Mouse (Mus musculus) kidney, embryonic 14.5 days (tissue): Measurements from ENCODE around the gene Dbp. TPM values are rescaled to one million over a fixed set of nuclear protein-coding genes. Genes with fewer than 3 reads are reported as not detected.

Experiments used
- ATAC-seq: fragments of 200-750 bp; cut with Nextera tagmentation; 2 replicates; pipeline ENCODE4 v1.8.0; 2017; ENCODE audit warnings: moderate number of reproducible peaks, mild to moderate bottlenecking, moderate TSS enrichment, moderate library complexity; ENCODE audit not compliant: low FRiP score, low TSS enrichment
- H3K27ac ChIP-seq: fragments of 300-500 bp; sonication (generic); 2 replicates; pipeline ENCODE4 v1.5.1; 2014; ENCODE audit warnings: low read depth, mild to moderate bottlenecking, low read length, moderate library complexity, mixed read lengths
- H3K27me3 ChIP-seq: fragments of 300-500 bp; sonication (generic); 2 replicates; pipeline ENCODE4 v1.6.1; 2014; ENCODE audit warnings: mild to moderate bottlenecking, low read length; ENCODE audit not compliant: control insufficient read depth, insufficient read depth
- H3K36me3 ChIP-seq: fragments of 300-500 bp; sonication (generic); 2 replicates; pipeline ENCODE4 v1.6.1; 2014; ENCODE audit warnings: low read length, mixed read lengths; ENCODE audit not compliant: control insufficient read depth, insufficient read depth
- H3K4me1 ChIP-seq: fragments of 300-500 bp; sonication (generic); 2 replicates; pipeline ENCODE4 v1.6.1; 2014; ENCODE audit warnings: low read length, mixed read lengths; ENCODE audit not compliant: control insufficient read depth, insufficient read depth
- H3K4me2 ChIP-seq: fragments of 300-500 bp; sonication (generic); replicated peaks from 2 replicates; pipeline ENCODE4 v1.6.1; 2014; ENCODE audit warnings: low read depth, mild to moderate bottlenecking, low read length
- H3K4me3 ChIP-seq: fragments of 300-500 bp; sonication (generic); 2 replicates; pipeline ENCODE4 v1.5.1; 2014; ENCODE audit warnings: mild to moderate bottlenecking, low read length
- H3K9ac ChIP-seq: fragments of 300-500 bp; sonication (generic); 2 replicates; pipeline ENCODE4 v1.6.1; 2014; ENCODE audit warnings: low read depth, mild to moderate bottlenecking, low read length, moderate library complexity
- H3K9me3 ChIP-seq: fragments of 300-500 bp; sonication (generic); 2 replicates; pipeline ENCODE4 v1.6.1; 2016; ENCODE audit warnings: low read length; ENCODE audit not compliant: control insufficient read depth
- whole genome bisulfite sequencing: fragments of 180-500 bp; shearing (Covaris S2); extraction: QIAGEN DNeasy Blood & Tissue Kit; methylation state at CpG from one replicate; pipeline ENCODE4 v1.1.7; 2014; 5-methylcytosine and 5-hydroxymethylcytosine counted together
- polyA plus RNA-seq: library from polyadenylated mRNA; unstranded; fragments of >200 nt; fragmentation: Nextera tagmentation; extraction: Ambion mirVana; gene quantifications from 2 replicates; pipeline ENCODE4 v1.2.1, GENCODE M21; 2014

Gene Dbp
- polyA plus RNA-seq, 1 experiment from 2014 or later, result 6.6 TPM

- Histone ChIP-seq H3K36me3 (peaks cover 26% of the 10 kb centered on the region), H3K9me3 (no peaks in the 10 kb centered on the region), H3K4me3 (peak overlapping the region; percentile 64), H3K4me1 (peaks cover 30% of the 10 kb centered on the region), H3K4me2 (peak overlapping the region; percentile 93), H3K27ac (peak overlapping the region; percentile 90), H3K9ac (peak overlapping the region; percentile 84), H3K27me3 (no peaks in the 10 kb centered on the region)
- ATAC-seq, result peak; percentile 1; the same call in 1 of the 2 replicates
- 0% methylated on average over 27 of the region's 27 CpGs for WGBS
Observed at GRCm38 (mm10) chr7:45707375-45707967, 2.6 kb downstream of the Dbp start.

GRCm38 (mm10) chr7:45708221-45708761 lies 3.4 kb downstream of the Dbp start:
- Histone ChIP-seq H3K36me3 (peaks cover 34% of the 10 kb centered on the region), H3K4me1 (peaks cover 30% of the 10 kb centered on the region), H3K4me3 (peak overlapping the region; percentile 64; the same call in 1 of the 2 replicates), H3K9me3 (no peaks in the 10 kb centered on the region), H3K9ac (peak overlapping the region; percentile 84; the same call in 1 of the 2 replicates), H3K4me2 (peak overlapping the region; percentile 93), H3K27ac (0 out of 2 replicates have a peak overlapping the region, but pooled peaks have one; percentile 90), H3K27me3 (no peaks in the 10 kb centered on the region)
- ATAC-seq, result no peak
- WGBS, result 21% methylated on average over 13 of the region's 13 CpGs

- Histone ChIP-seq H3K27me3 (no peaks in the 10 kb centered on the region), H3K9ac (no peak overlapping the region; the same call in 1 of the 2 replicates), H3K36me3 (peaks cover 37% of the 10 kb centered on the region), H3K9me3 (no peaks in the 10 kb centered on the region), H3K4me3 (no peak overlapping the region), H3K4me1 (peaks cover 26% of the 10 kb centered on the region), H3K27ac (no peak overlapping the region), H3K4me2 (no peak overlapping the region)
- no peak for ATAC-seq
- WGBS, result 54% methylated on average over 6 of the region's 6 CpGs
Observed at GRCm38 (mm10) chr7:45709036-45709435, 4.1 kb downstream of the Dbp start.

GRCm38 (mm10) chr7:45709677-45710355 lies 4.9 kb downstream of the Dbp start:
- no peak overlapping the region for H3K4me3 ChIP-seq
- no peak overlapping the region for H3K9ac ChIP-seq
- peaks cover 37% of the 10 kb centered on the region for H3K36me3 ChIP-seq
- no peaks in the 10 kb centered on the region for H3K27me3 ChIP-seq
- H3K4me1 ChIP-seq, result peaks cover 32% of the 10 kb centered on the region
- H3K27ac ChIP-seq, result no peak overlapping the region
- H3K9me3 ChIP-seq, result no peaks in the 10 kb centered on the region
- no peak overlapping the region for H3K4me2 ChIP-seq
- WGBS, result 85% methylated on average over 14 of the region's 14 CpGs
- ATAC-seq, result no peak

GRCm38 (mm10) chr7:45710477-45711191 lies 5.7 kb downstream of the Dbp start:
- peaks cover 37% of the 10 kb centered on the region for H3K36me3 ChIP-seq
- 92% methylated on average over 20 of the region's 20 CpGs for WGBS
- H3K27ac ChIP-seq, result no peak overlapping the region
- no peak overlapping the region for H3K9ac ChIP-seq
- no peak for ATAC-seq
- H3K4me3 ChIP-seq, result no peak overlapping the region
- no peaks in the 10 kb centered on the region for H3K27me3 ChIP-seq
- no peak overlapping the region for H3K4me2 ChIP-seq
- no peaks in the 10 kb centered on the region for H3K9me3 ChIP-seq
- peaks cover 31% of the 10 kb centered on the region for H3K4me1 ChIP-seq

GRCm38 (mm10) chr7:45711316-45712021 lies 6.6 kb downstream of the Dbp start:
- H3K27ac ChIP-seq, result no peak overlapping the region
- no peaks in the 10 kb centered on the region for H3K9me3 ChIP-seq
- H3K27me3 ChIP-seq, result no peaks in the 10 kb centered on the region
- H3K4me2 ChIP-seq, result no peak overlapping the region
- 90% methylated on average over 24 of the region's 24 CpGs for WGBS
- peaks cover 35% of the 10 kb centered on the region for H3K4me1 ChIP-seq
- ATAC-seq, result no peak
- peaks cover 37% of the 10 kb centered on the region for H3K36me3 ChIP-seq
- H3K9ac ChIP-seq, result no peak overlapping the region
- H3K4me3 ChIP-seq, result no peak overlapping the region

- Histone ChIP-seq H3K27ac (no peak overlapping the region), H3K4me2 (no peak overlapping the region), H3K27me3 (no peaks in the 10 kb centered on the region), H3K36me3 (peaks cover 37% of the 10 kb centered on the region), H3K4me1 (peaks cover 39% of the 10 kb centered on the region), H3K9ac (no peak overlapping the region), H3K4me3 (no peak overlapping the region), H3K9me3 (no peaks in the 10 kb centered on the region)
- ATAC-seq, result no peak
- 85% methylated on average over 21 of the region's 21 CpGs for WGBS
Observed at GRCm38 (mm10) chr7:45712022-45712757, 7.3 kb downstream of the Dbp start.

GRCm38 (mm10) chr7:45713396-45713795 lies 8.5 kb downstream of the Dbp start:
- H3K27ac ChIP-seq, result no peak overlapping the region
- no peak for ATAC-seq
- H3K9ac ChIP-seq, result no peak overlapping the region
- peaks cover 37% of the 10 kb centered on the region for H3K36me3 ChIP-seq
- H3K9me3 ChIP-seq, result no peaks in the 10 kb centered on the region
- H3K27me3 ChIP-seq, result no peaks in the 10 kb centered on the region
- H3K4me3 ChIP-seq, result no peak overlapping the region
- 91% methylated on average over 16 of the region's 16 CpGs for WGBS
- no peak overlapping the region for H3K4me2 ChIP-seq
- H3K4me1 ChIP-seq, result peaks cover 28% of the 10 kb centered on the region
